Mouse (Mus musculus): ENCODE data around the gene G430095P16Rik. TPM values are rescaled to one million over a fixed set of nuclear protein-coding genes. Genes with fewer than 3 reads are reported as not detected.
A peak's percentile ranks its signal among the peaks of the same experiment; 100 is the strongest.

The G430095P16Rik gene
- total and polyA plus RNA-seq, 2 experiments from 2014 or later: 1.0 to 3.0 TPM

- TF ChIP-seq EP300 (IDR thresholded peaks at IDR 0.05; ENCODE audit: low read depth): no peak
- TF ChIP-seq CTCF (IDR thresholded peaks at IDR 0.05; ENCODE audit: low read depth): no peak
- Histone ChIP-seq H3K27me3 (ENCODE audit: control insufficient read depth, insufficient read depth, low read length) (peaks cover 17% of the 10 kb centered on the region), H3K9me3 (replicated peaks; ENCODE audit: control insufficient read depth, low read length) (no peaks in the 10 kb centered on the region), H3K36me3 (replicated peaks; ENCODE audit: control insufficient read depth, insufficient read depth, low read length) (peaks cover 16% of the 10 kb centered on the region), H3K4me1 (ENCODE audit: control insufficient read depth, insufficient read depth) (0 out of 2 replicates have a peak, but pooled peaks cover 4% of the 10 kb centered on the region), H3K9ac (replicated peaks; ENCODE audit: low read depth, low read length) (no peak overlapping the region), H3K4me2 (ENCODE audit: low read depth, low read length) (no peak overlapping the region), H3K27ac (ENCODE audit: low read depth) (peak overlapping the region; percentile 51; the same call in 1 of the 2 replicates), H3K4me3 (ENCODE audit: low read depth, low read length) (no peak overlapping the region)
- WGBS: 32% methylated on average over 3 of the region's 3 CpGs
- ATAC-seq (ENCODE audit: insufficient read depth, low read depth): no peak
- no peak for DNase-seq (ENCODE audit: low spot score)
Measured at GRCm38 (mm10) chr8:84712759-84713120, 10.1 kb upstream of the G430095P16Rik start.

- peaks cover 20% of the 10 kb centered on the region for H3K36me3 ChIP-seq (replicated peaks; ENCODE audit: control insufficient read depth, insufficient read depth, low read length)
- no peak for TF ChIP-seq EP300 (IDR thresholded peaks at IDR 0.05; ENCODE audit: low read depth)
- TF ChIP-seq CTCF (IDR thresholded peaks at IDR 0.05; ENCODE audit: low read depth): no peak
- no peak for DNase-seq (ENCODE audit: low spot score)
- no peaks in the 10 kb centered on the region for H3K9me3 ChIP-seq (replicated peaks; ENCODE audit: control insufficient read depth, low read length)
- H3K4me2 ChIP-seq (ENCODE audit: low read depth, low read length): no peak overlapping the region
- H3K4me3 ChIP-seq (ENCODE audit: low read depth, low read length): no peak overlapping the region
- 0 out of 2 replicates have a peak, but pooled peaks cover 4% of the 10 kb centered on the region for H3K4me1 ChIP-seq (ENCODE audit: control insufficient read depth, insufficient read depth)
- 63% methylated on average over 4 of the region's 4 CpGs for WGBS
- peak overlapping the region; percentile 51 for H3K27ac ChIP-seq (ENCODE audit: low read depth)
- H3K9ac ChIP-seq (replicated peaks; ENCODE audit: low read depth, low read length): no peak overlapping the region
- no peak for ATAC-seq (ENCODE audit: insufficient read depth, low read depth)
- peaks cover 11% of the 10 kb centered on the region; the same call in 1 of the 2 replicates for H3K27me3 ChIP-seq (ENCODE audit: control insufficient read depth, insufficient read depth, low read length)
Measured at GRCm38 (mm10) chr8:84713381-84713780, 9.4 kb upstream of the G430095P16Rik start.

DNA sequence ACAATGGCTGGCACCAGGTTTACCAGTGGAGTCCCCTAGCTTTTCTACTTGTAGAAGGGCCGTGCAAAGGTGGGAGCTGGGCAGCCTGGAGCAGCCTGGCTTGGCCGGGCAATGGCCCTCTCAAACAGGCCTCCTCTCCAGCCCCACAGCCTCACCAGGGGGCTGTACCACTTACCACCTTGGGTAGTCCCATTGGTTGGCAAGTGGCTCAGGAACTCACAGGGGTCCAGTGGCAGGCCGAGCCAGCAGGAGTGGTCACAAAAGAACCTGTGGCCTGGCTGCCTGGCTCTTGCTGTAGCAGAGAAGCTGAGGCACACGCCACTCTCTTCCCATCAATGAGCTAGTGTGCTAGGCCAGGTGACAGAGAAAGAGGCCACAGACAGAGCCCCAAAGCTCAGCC lies 8.6 kb upstream of the G430095P16Rik start:
- Histone ChIP-seq H3K9me3 (replicated peaks; ENCODE audit: control insufficient read depth, low read length) (no peaks in the 10 kb centered on the region), H3K36me3 (replicated peaks; ENCODE audit: control insufficient read depth, insufficient read depth, low read length) (peaks cover 26% of the 10 kb centered on the region), H3K9ac (replicated peaks; ENCODE audit: low read depth, low read length) (no peak overlapping the region), H3K4me3 (ENCODE audit: low read depth, low read length) (no peak overlapping the region), H3K4me2 (ENCODE audit: low read depth, low read length) (no peak overlapping the region), H3K27me3 (ENCODE audit: control insufficient read depth, insufficient read depth, low read length) (0 out of 2 replicates have a peak, but pooled peaks cover 6% of the 10 kb centered on the region), H3K4me1 (ENCODE audit: control insufficient read depth, insufficient read depth) (0 out of 2 replicates have a peak, but pooled peaks cover 4% of the 10 kb centered on the region), H3K27ac (ENCODE audit: low read depth) (peak overlapping the region; percentile 51)
- TF ChIP-seq EP300 (IDR thresholded peaks at IDR 0.05; ENCODE audit: low read depth): no peak
- TF ChIP-seq CTCF (IDR thresholded peaks at IDR 0.05; ENCODE audit: low read depth): no peak
- DNase-seq (ENCODE audit: low spot score) (no peak), ATAC-seq (ENCODE audit: insufficient read depth, low read depth) (no peak)
- 84% methylated on average over 4 of the region's 4 CpGs for WGBS

GRCm38 (mm10) chr8:84715893-84716468 lies 6.8 kb upstream of the G430095P16Rik start:
- Histone ChIP-seq H3K27ac (ENCODE audit: low read depth) (no peak overlapping the region), H3K9ac (replicated peaks; ENCODE audit: low read depth, low read length) (no peak overlapping the region), H3K4me1 (ENCODE audit: control insufficient read depth, insufficient read depth) (0 out of 2 replicates have a peak, but pooled peaks cover 4% of the 10 kb centered on the region), H3K9me3 (replicated peaks; ENCODE audit: control insufficient read depth, low read length) (no peaks in the 10 kb centered on the region), H3K27me3 (ENCODE audit: control insufficient read depth, insufficient read depth, low read length) (0 out of 2 replicates have a peak, but pooled peaks cover 6% of the 10 kb centered on the region), H3K4me3 (ENCODE audit: low read depth, low read length) (no peak overlapping the region), H3K4me2 (ENCODE audit: low read depth, low read length) (no peak overlapping the region), H3K36me3 (replicated peaks; ENCODE audit: control insufficient read depth, insufficient read depth, low read length) (peaks cover 40% of the 10 kb centered on the region)
- no peak for DNase-seq (ENCODE audit: low spot score)
- TF ChIP-seq CTCF (IDR thresholded peaks at IDR 0.05; ENCODE audit: low read depth): no peak
- no peak for TF ChIP-seq EP300 (IDR thresholded peaks at IDR 0.05; ENCODE audit: low read depth)
- ATAC-seq (ENCODE audit: insufficient read depth, low read depth): no peak
- WGBS: 47% methylated on average over 27 of the region's 27 CpGs

- Histone ChIP-seq H3K27me3 (ENCODE audit: control insufficient read depth, insufficient read depth, low read length) (0 out of 2 replicates have a peak, but pooled peaks cover 6% of the 10 kb centered on the region), H3K4me2 (ENCODE audit: low read depth, low read length) (no peak overlapping the region), H3K36me3 (replicated peaks; ENCODE audit: control insufficient read depth, insufficient read depth, low read length) (peaks cover 45% of the 10 kb centered on the region), H3K4me3 (ENCODE audit: low read depth, low read length) (no peak overlapping the region), H3K9me3 (replicated peaks; ENCODE audit: control insufficient read depth, low read length) (no peaks in the 10 kb centered on the region), H3K27ac (ENCODE audit: low read depth) (no peak overlapping the region), H3K9ac (replicated peaks; ENCODE audit: low read depth, low read length) (no peak overlapping the region), H3K4me1 (ENCODE audit: control insufficient read depth, insufficient read depth) (0 out of 2 replicates have a peak, but pooled peaks cover 4% of the 10 kb centered on the region)
- TF ChIP-seq EP300 (IDR thresholded peaks at IDR 0.05; ENCODE audit: low read depth) (no peak), CTCF (IDR thresholded peaks at IDR 0.05; ENCODE audit: low read depth) (no peak)
- 91% methylated on average over 11 of the region's 11 CpGs for WGBS
- DNase-seq (ENCODE audit: low spot score) (no peak), ATAC-seq (ENCODE audit: insufficient read depth, low read depth) (no peak)
Measured at GRCm38 (mm10) chr8:84716790-84717189, 6.0 kb upstream of the G430095P16Rik start.
